Mouse (Mus musculus): ENCODE measurements around the gene Enpp1. TPM values are rescaled to one million over a fixed set of nuclear protein-coding genes. Genes with fewer than 3 reads are reported as not detected.
"Not testable (repeated sequence)": the region's sequence is repeated elsewhere in the genome, so short reads cannot be mapped to it uniquely, and the experiment has no call there.

Gene Enpp1
- polyA plus RNA-seq, 1 experiment, result 2.4 TPM

- TF ChIP-seq POLR2A (IDR thresholded peaks at IDR 0.05; ENCODE audit: borderline replicate concordance, extremely low read depth, insufficient read depth, insufficient read length, poor library complexity, severe bottlenecking) (no peak), CTCF (IDR thresholded peaks at IDR 0.05; ENCODE audit: borderline replicate concordance, extremely low read depth, insufficient read depth, insufficient read length) (no peak)
Observed at GRCm38 (mm10) chr10:24634288-24634687, 77.7 kb downstream of the Enpp1 start.

GRCm38 (mm10) chr10:24631122-24631521, 80.8 kb downstream of the Enpp1 start:
- TF ChIP-seq POLR2A (IDR thresholded peaks at IDR 0.05; ENCODE audit: borderline replicate concordance, extremely low read depth, insufficient read depth, insufficient read length, poor library complexity, severe bottlenecking), result no peak
- no peak for TF ChIP-seq CTCF (IDR thresholded peaks at IDR 0.05; ENCODE audit: borderline replicate concordance, extremely low read depth, insufficient read depth, insufficient read length)
- DNase-seq (ENCODE audit: low read depth), result no peak

More at GRCm38 (mm10) chr10:24634288-24634687, 77.7 kb downstream of the Enpp1 start:
- DNase-seq (ENCODE audit: low read depth), result no peak

GRCm38 (mm10) chr10:24630469-24631081, 81.4 kb downstream of the Enpp1 start:
- TF ChIP-seq CTCF (IDR thresholded peaks at IDR 0.05; ENCODE audit: borderline replicate concordance, extremely low read depth, insufficient read depth, insufficient read length) (peak; percentile 95), POLR2A (IDR thresholded peaks at IDR 0.05; ENCODE audit: borderline replicate concordance, extremely low read depth, insufficient read depth, insufficient read length, poor library complexity, severe bottlenecking) (no peak)
- DNase-seq (ENCODE audit: low read depth), result peak; percentile 87

- DNase-seq (ENCODE audit: low read depth), result no peak
- TF ChIP-seq CTCF (IDR thresholded peaks at IDR 0.05; ENCODE audit: borderline replicate concordance, extremely low read depth, insufficient read depth, insufficient read length) (no peak), POLR2A (IDR thresholded peaks at IDR 0.05; ENCODE audit: borderline replicate concordance, extremely low read depth, insufficient read depth, insufficient read length, poor library complexity, severe bottlenecking) (no peak)
Observed at GRCm38 (mm10) chr10:24629086-24629720, 82.8 kb downstream of the Enpp1 start.

GRCm38 (mm10) chr10:24628466-24628865, 83.5 kb downstream of the Enpp1 start:
- TF ChIP-seq POLR2A (IDR thresholded peaks at IDR 0.05; ENCODE audit: borderline replicate concordance, extremely low read depth, insufficient read depth, insufficient read length, poor library complexity, severe bottlenecking) (no peak), CTCF (IDR thresholded peaks at IDR 0.05; ENCODE audit: borderline replicate concordance, extremely low read depth, insufficient read depth, insufficient read length) (no peak)
- no peak for DNase-seq (ENCODE audit: low read depth)

GRCm38 (mm10) chr10:24627262-24627661, 84.7 kb downstream of the Enpp1 start:
- no peak for DNase-seq (ENCODE audit: low read depth)
- TF ChIP-seq POLR2A (IDR thresholded peaks at IDR 0.05; ENCODE audit: borderline replicate concordance, extremely low read depth, insufficient read depth, insufficient read length, poor library complexity, severe bottlenecking) (no peak), CTCF (IDR thresholded peaks at IDR 0.05; ENCODE audit: borderline replicate concordance, extremely low read depth, insufficient read depth, insufficient read length) (no peak)

- DNase-seq (ENCODE audit: low read depth), result peak; percentile 92
Observed at GRCm38 (mm10) chr10:24625060-24625701, 86.8 kb downstream of the Enpp1 start.

GRCm38 (mm10) chr10:24622586-24622985, 89.4 kb downstream of the Enpp1 start:
- DNase-seq (ENCODE audit: low read depth), result peak; percentile 56
- TF ChIP-seq POLR2A (IDR thresholded peaks at IDR 0.05; ENCODE audit: borderline replicate concordance, extremely low read depth, insufficient read depth, insufficient read length, poor library complexity, severe bottlenecking) (no peak), CTCF (IDR thresholded peaks at IDR 0.05; ENCODE audit: borderline replicate concordance, extremely low read depth, insufficient read depth, insufficient read length) (peak; percentile 84)

More at GRCm38 (mm10) chr10:24625060-24625701, 86.8 kb downstream of the Enpp1 start:
- peak; percentile 85 for TF ChIP-seq CTCF (IDR thresholded peaks at IDR 0.05; ENCODE audit: borderline replicate concordance, extremely low read depth, insufficient read depth, insufficient read length)
- TF ChIP-seq POLR2A (IDR thresholded peaks at IDR 0.05; ENCODE audit: borderline replicate concordance, extremely low read depth, insufficient read depth, insufficient read length, poor library complexity, severe bottlenecking), result no peak

- no peak for DNase-seq (ENCODE audit: low read depth)
- TF ChIP-seq POLR2A (IDR thresholded peaks at IDR 0.05; ENCODE audit: borderline replicate concordance, extremely low read depth, insufficient read depth, insufficient read length, poor library complexity, severe bottlenecking) (no peak), CTCF (IDR thresholded peaks at IDR 0.05; ENCODE audit: borderline replicate concordance, extremely low read depth, insufficient read depth, insufficient read length) (peak; percentile 77)
Observed at GRCm38 (mm10) chr10:24621572-24621971, 90.4 kb downstream of the Enpp1 start.

- not testable (repeated sequence) for DNase-seq (ENCODE audit: low read depth)
Observed at GRCm38 (mm10) chr10:24616572-24616971, 95.4 kb downstream of the Enpp1 start.

- no peak for DNase-seq (ENCODE audit: low read depth)
- TF ChIP-seq CTCF (IDR thresholded peaks at IDR 0.05; ENCODE audit: borderline replicate concordance, extremely low read depth, insufficient read depth, insufficient read length), result no peak
- TF ChIP-seq POLR2A (IDR thresholded peaks at IDR 0.05; ENCODE audit: borderline replicate concordance, extremely low read depth, insufficient read depth, insufficient read length, poor library complexity, severe bottlenecking), result no peak
Observed at GRCm38 (mm10) chr10:24615799-24616198, 96.2 kb downstream of the Enpp1 start.

GRCm38 (mm10) chr10:24614726-24615125, 97.2 kb downstream of the Enpp1 start:
- TF ChIP-seq POLR2A (IDR thresholded peaks at IDR 0.05; ENCODE audit: borderline replicate concordance, extremely low read depth, insufficient read depth, insufficient read length, poor library complexity, severe bottlenecking) (no peak), CTCF (IDR thresholded peaks at IDR 0.05; ENCODE audit: borderline replicate concordance, extremely low read depth, insufficient read depth, insufficient read length) (no peak)
- no peak for DNase-seq (ENCODE audit: low read depth)

All from brain, embryonic 14.5 days (tissue).